Mouse (Mus musculus) CH12.LX (cell line): ENCODE data around the gene Pcx.

ENCODE experiments used
- CTCF ChIP-seq, 2 experiments: IDR thresholded peaks in 1 of 2; conservative IDR thresholded peaks in 1 of 2; 2 replicates each; pipeline ENCODE4 v1.5.1; 2011 to 2012; ENCODE audit warnings: low read depth in 2 of 2, low read length in 2 of 2, improper control_type of control experiment in 1 of 2, inconsistent platforms in 1 of 2, mild to moderate bottlenecking in 1 of 2, moderate library complexity in 1 of 2
- GABPA ChIP-seq: IDR thresholded peaks from 2 replicates; pipeline ENCODE4 v1.6.1; 2012; ENCODE audit warnings: low read depth, low read length, improper control_type of control experiment, inconsistent platforms; ENCODE audit not compliant: insufficient replicate concordance
- MAZ ChIP-seq: IDR thresholded peaks from 2 replicates; pipeline ENCODE4 v1.6.1; 2012; ENCODE audit warnings: low read depth, mild to moderate bottlenecking, inconsistent platforms, low read length, improper control_type of control experiment, moderate library complexity
- POLR2A ChIP-seq: IDR thresholded peaks from 2 replicates; pipeline ENCODE4 v1.6.1; 2011; ENCODE audit warnings: low read depth, mild to moderate bottlenecking, improper control_type of control experiment, low read length
- RAD21 ChIP-seq: IDR thresholded peaks from 2 replicates; pipeline ENCODE4 v1.6.1; 2011; ENCODE audit warnings: low read depth, mild to moderate bottlenecking, low read length, improper control_type of control experiment, moderate library complexity
- TCF12 ChIP-seq: IDR thresholded peaks from 2 replicates; pipeline ENCODE4 v1.6.1; 2014; ENCODE audit warnings: low read depth, mild to moderate bottlenecking, inconsistent platforms, low read length, improper control_type of control experiment
- USF1 ChIP-seq: IDR thresholded peaks from 2 replicates; pipeline ENCODE4 v1.6.1; 2014; ENCODE audit warnings: low read depth, mild to moderate bottlenecking, inconsistent platforms, low read length, improper control_type of control experiment
- USF2 ChIP-seq: conservative IDR thresholded peaks from 2 replicates; pipeline ENCODE4 v1.6.1; 2011; ENCODE audit warnings: low read depth, low read length, improper control_type of control experiment
- ZC3H11A ChIP-seq: IDR thresholded peaks from 2 replicates; pipeline ENCODE4 v1.6.1; 2012; ENCODE audit warnings: low read depth, mild to moderate bottlenecking, inconsistent platforms, low read length, improper control_type of control experiment

- TF ChIP-seq TCF12 (no peak), RAD21 (peak; percentile 45), CTCF (conservative IDR thresholded peaks at IDR 0.05 in 1 of 2, IDR thresholded peaks at IDR 0.05 in 1 of 2; ENCODE audit: low read depth in 2 of 2, low read length in 2 of 2) (peak in 1 of 2 experiments; percentile 47; a peak in 2 of 4 replicates), ZC3H11A (no peak), USF2 (no peak), MAZ (no peak), GABPA (no peak), USF1 (no peak), POLR2A (no peak)
These were observed 78.8 kb downstream of the Pcx start for GRCm38 (mm10) chr19:4589081-4589480.
